Mouse (Mus musculus) embryonic facial prominence, embryonic 13.5 days (tissue): Measurements from ENCODE around the gene Tars2. TPM values are rescaled to one million over a fixed set of nuclear protein-coding genes. Genes with fewer than 3 reads are reported as not detected.
"Not testable (repeated sequence)": the region's sequence is repeated elsewhere in the genome, so short reads cannot be mapped to it uniquely, and the experiment has no call there.

ENCODE experiments used
- ATAC-seq: fragments of 200-750 bp; cut with Nextera tagmentation; 2 replicates; pipeline ENCODE4 v1.8.0; 2017; ENCODE audit warnings: low read depth; ENCODE audit not compliant: insufficient number of reproducible peaks, insufficient read depth, low FRiP score, low TSS enrichment
- H3K27ac ChIP-seq: fragments of 300-500 bp; sonication (generic); 2 replicates; pipeline ENCODE4 v1.5.1; 2015; ENCODE audit warnings: moderate library complexity, mild to moderate bottlenecking, inconsistent platforms
- H3K27me3 ChIP-seq: fragments of 300-500 bp; sonication (generic); 2 replicates; pipeline ENCODE4 v1.6.1; 2015; ENCODE audit warnings: mild to moderate bottlenecking, inconsistent platforms
- H3K36me3 ChIP-seq: fragments of 300-500 bp; sonication (generic); 2 replicates; pipeline ENCODE4 v1.6.1; 2015; ENCODE audit warnings: mild to moderate bottlenecking, inconsistent platforms
- H3K4me1 ChIP-seq: fragments of 300-500 bp; sonication (generic); 2 replicates; pipeline ENCODE4 v1.6.1; 2015; ENCODE audit warnings: inconsistent platforms
- H3K4me2 ChIP-seq: fragments of 300-500 bp; sonication (generic); 2 replicates; pipeline ENCODE4 v1.6.1; 2015; ENCODE audit warnings: moderate library complexity, mild to moderate bottlenecking, inconsistent platforms
- H3K4me3 ChIP-seq: fragments of 300-500 bp; sonication (generic); 2 replicates; pipeline ENCODE4 v1.5.1; 2015; ENCODE audit warnings: mild to moderate bottlenecking, inconsistent platforms
- H3K9ac ChIP-seq: fragments of 300-500 bp; sonication (generic); 2 replicates; pipeline ENCODE4 v1.6.1; 2015; ENCODE audit warnings: mild to moderate bottlenecking, inconsistent platforms
- H3K9me3 ChIP-seq: fragments of 300-500 bp; sonication (generic); 2 replicates; pipeline ENCODE4 v1.6.1; 2016; ENCODE audit warnings: inconsistent platforms
- WGBS: fragments of 180-500 bp; shearing (Covaris S2); methylation state at CpG from one replicate; pipeline ENCODE4 v1.1.7; 2015; ENCODE audit warnings: mixed read lengths; 5-methylcytosine and 5-hydroxymethylcytosine counted together
- microRNA-seq: library from miRNA; unstranded; fragments of <30 nt; microRNA quantifications from one replicate; pipeline ENCODE4, GENCODE M21; 2016
- polyA plus RNA-seq: library from polyadenylated mRNA; unstranded; fragments of >200 nt; fragmentation: Nextera tagmentation; extraction: Ambion mirVana; gene quantifications from 2 replicates; pipeline ENCODE4 v1.2.1, GENCODE M21; 2015

The Tars2 gene
- polyA plus RNA-seq, 1 experiment from 2014 or later = 47.3 TPM

GRCm38 (mm10) chr3:95694808-95695703 is 65.0 kb downstream of the Tars2 start:
- H3K27ac ChIP-seq = 0 out of 2 replicates have a peak overlapping the region, but pooled peaks have one; percentile 51
- H3K9me3 ChIP-seq = no peaks in the 10 kb centered on the region; the same call in 1 of the 2 replicates
- H3K27me3 ChIP-seq = no peaks in the 10 kb centered on the region
- no peak overlapping the region for H3K9ac ChIP-seq
- H3K4me2 ChIP-seq = no peak overlapping the region
- 0 out of 2 replicates have a peak, but pooled peaks cover 5% of the 10 kb centered on the region for H3K36me3 ChIP-seq
- no peak overlapping the region for H3K4me3 ChIP-seq
- H3K4me1 ChIP-seq = peaks cover 20% of the 10 kb centered on the region
- ATAC-seq = no peak
- WGBS = 82% methylated on average over 11 of the region's 11 CpGs

- Histone ChIP-seq H3K4me1 (peaks cover 29% of the 10 kb centered on the region), H3K9ac (no peak overlapping the region), H3K27ac (no peak overlapping the region), H3K27me3 (no peaks in the 10 kb centered on the region), H3K4me3 (no peak overlapping the region), H3K36me3 (0 out of 2 replicates have a peak, but pooled peaks cover 5% of the 10 kb centered on the region), H3K4me2 (no peak overlapping the region), H3K9me3 (no peaks in the 10 kb centered on the region; the same call in 1 of the 2 replicates)
- ATAC-seq = no peak
- 55% methylated on average over 11 of the region's 11 CpGs for WGBS
Observed at GRCm38 (mm10) chr3:95693821-95694807, 65.9 kb downstream of the Tars2 start.

DNA sequence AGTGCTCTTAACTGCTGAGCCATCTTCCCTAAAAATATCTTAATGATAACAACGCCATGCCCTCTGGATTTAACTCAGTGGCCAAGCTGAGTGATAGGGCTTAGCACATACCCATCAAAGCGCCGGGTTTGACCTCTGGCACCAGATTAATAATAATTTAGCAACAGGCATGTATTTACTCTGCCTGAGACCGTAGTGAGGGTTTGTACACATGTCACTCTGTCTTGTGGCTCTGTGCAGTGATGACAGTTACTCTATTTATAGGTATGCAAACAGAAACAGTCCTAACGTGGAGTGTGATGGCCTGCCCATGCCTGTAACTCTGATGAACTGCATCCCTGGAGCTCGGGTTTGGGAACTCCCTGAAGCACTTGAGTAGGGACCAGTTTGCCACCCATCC is 67.3 kb downstream of the Tars2 start:
- H3K9me3 ChIP-seq = no peaks in the 10 kb centered on the region; the same call in 1 of the 2 replicates
- H3K27ac ChIP-seq = no peak overlapping the region
- H3K9ac ChIP-seq = no peak overlapping the region
- no peak overlapping the region for H3K4me3 ChIP-seq
- H3K36me3 ChIP-seq = 0 out of 2 replicates have a peak, but pooled peaks cover 5% of the 10 kb centered on the region
- peaks cover 44% of the 10 kb centered on the region for H3K4me1 ChIP-seq
- 71% methylated on average over 6 of the region's 6 CpGs for WGBS
- no peaks in the 10 kb centered on the region for H3K27me3 ChIP-seq
- H3K4me2 ChIP-seq = no peak overlapping the region
- no peak for ATAC-seq

DNA sequence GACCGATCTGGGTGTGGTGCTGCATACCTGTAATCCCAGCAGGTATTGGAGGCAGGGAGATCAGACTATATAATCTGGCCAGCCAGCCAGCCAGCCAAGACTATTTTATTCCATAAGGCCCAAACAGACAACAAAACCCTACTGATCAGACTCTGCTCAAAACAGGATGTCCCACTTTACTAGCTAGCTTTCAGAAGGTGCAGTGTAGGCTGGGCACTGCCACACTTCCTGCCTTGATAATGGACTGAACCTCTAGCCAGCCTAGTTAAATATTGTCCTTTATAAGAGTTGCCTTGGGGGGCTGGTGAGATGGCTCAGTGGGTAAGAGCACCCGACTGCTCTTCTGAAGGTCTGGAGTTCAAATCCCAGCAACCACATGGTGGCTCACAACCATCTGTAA is 69.5 kb downstream of the Tars2 start:
- WGBS = 92% methylated on average over 2 of the region's 2 CpGs
- H3K4me3 ChIP-seq, H3K4me2 ChIP-seq, H3K36me3 ChIP-seq, H3K9ac ChIP-seq, H3K27me3 ChIP-seq, H3K27ac ChIP-seq, ATAC-seq, H3K9me3 ChIP-seq: not testable (repeated sequence)
- peaks cover 49% of the 10 kb centered on the region for H3K4me1 ChIP-seq

Small RNAs within 50 kb of the gene (microRNA-seq; reads per million reads assigned to microRNA genes)
- not detected for gene Mir7014

Other genes starting within 250 kb of the Tars2 start
- 11.8 and 12.6 TPM in 2 replicates for gene Ctss, start 233.4 kb downstream of the Tars2 start, polyA plus RNA-seq
- gene Hormad1, start 200.5 kb downstream of the Tars2 start, polyA plus RNA-seq = not detected in 2 replicates
- 30.2 and 32.3 TPM in 2 replicates for gene Golph3l, start 171.3 kb downstream of the Tars2 start, polyA plus RNA-seq
- 88.3 and 88.5 TPM in 2 replicates for gene Ensa, start 135.2 kb downstream of the Tars2 start, polyA plus RNA-seq
- 45.4 and 47.7 TPM in 2 replicates for gene Mcl1, start 101.4 kb downstream of the Tars2 start, polyA plus RNA-seq
- gene Adamtsl4, start 72.3 kb downstream of the Tars2 start, polyA plus RNA-seq = 1.7 and 1.9 TPM in 2 replicates
- 5.9 and 6.6 TPM in 2 replicates for gene Ecm1, start 20.6 kb downstream of the Tars2 start, polyA plus RNA-seq
- 25.4 and 28.3 TPM in 2 replicates for gene Rprd2, start 58.7 kb upstream of the Tars2 start, polyA plus RNA-seq
- 52.6 and 60.9 TPM in 2 replicates for gene Prpf3, start 95.7 kb upstream of the Tars2 start, polyA plus RNA-seq
- 295 and 350 TPM in 2 replicates for gene Mrps21, start 111.3 kb upstream of the Tars2 start, polyA plus RNA-seq
- 7.0 and 7.8 TPM in 2 replicates for gene Ciart, start 122.0 kb upstream of the Tars2 start, polyA plus RNA-seq
- gene BC028528, start 131.8 kb upstream of the Tars2 start, polyA plus RNA-seq = 17.9 and 18.6 TPM in 2 replicates
- 29.6 and 32.3 TPM in 2 replicates for gene Aph1a, start 133.8 kb upstream of the Tars2 start, polyA plus RNA-seq
- gene Car14, start 144.5 kb upstream of the Tars2 start, polyA plus RNA-seq = 14.5 and 16.6 TPM in 2 replicates
- gene Anp32e, start 169.0 kb upstream of the Tars2 start, polyA plus RNA-seq = 241 and 251 TPM in 2 replicates
- 41.2 and 47.7 TPM in 2 replicates for gene Plekho1, start 235.8 kb upstream of the Tars2 start, polyA plus RNA-seq